Mouse (Mus musculus) CD4-positive, CD25-positive, alpha-beta regulatory T cell, adult 2 months (primary cell): ENCODE measurements around the gene Pbld2.

Source experiments
- DNase-seq: peaks from one replicate; pipeline ENCODE4 v3.0.0-alpha.2; 2012; ENCODE audit warnings: low read depth, low spot score

Pbld2 gene

DNA sequence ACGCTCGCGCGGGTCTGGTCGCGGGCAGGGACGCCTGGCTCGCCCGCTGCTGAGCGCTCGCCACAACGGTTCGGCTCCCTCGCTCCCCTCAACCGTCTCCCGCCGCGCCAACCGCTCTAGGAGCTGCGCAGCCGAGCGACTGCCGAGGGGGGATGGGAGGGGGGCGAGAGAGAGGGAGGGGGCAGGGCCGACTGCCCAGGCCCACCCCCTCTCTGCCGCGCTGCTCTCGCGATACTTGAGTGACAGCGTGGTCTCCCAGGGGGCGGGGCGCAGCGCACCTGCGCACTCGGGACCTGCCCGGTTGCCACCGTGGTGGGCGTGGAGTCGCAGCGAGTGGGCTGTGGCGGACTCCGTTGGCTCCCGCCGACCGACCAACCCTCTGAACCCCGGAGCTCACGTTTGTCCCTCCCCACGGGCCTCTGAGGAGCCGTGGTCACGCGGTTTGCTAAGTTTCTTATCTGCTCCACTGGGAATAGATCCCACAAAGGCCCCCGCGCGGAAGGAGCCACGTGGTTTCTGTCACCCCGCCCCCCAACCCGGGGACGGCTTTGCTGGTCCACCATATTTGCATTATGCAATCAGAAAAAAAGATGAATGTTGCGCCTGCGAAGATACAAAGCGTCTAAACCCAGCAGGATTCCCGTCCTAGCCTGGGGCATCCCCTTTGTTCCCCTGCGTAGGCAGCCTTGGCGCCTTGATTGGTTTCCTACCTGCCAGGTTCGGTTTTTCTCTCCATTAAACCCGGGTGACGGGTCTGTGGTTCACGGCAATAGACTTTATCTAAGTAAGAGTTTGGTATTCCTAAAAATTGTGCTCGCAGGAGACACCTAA, at the start of gene Pbld2, which contains the start of gene Hnrnph3:
Gene Pbld2, plus strand, starts transcription at position 567 of the 831 bp plus-strand sequence.
Gene Hnrnph3, minus strand, starts transcription at position 469 of the 831 bp plus-strand sequence.
- DNase-seq, result peak; percentile 99

- DNase-seq, result no peak
Observed at GRCm38 (mm10) chr10:62979667-62980038, 44.5 kb upstream of the Pbld2 start.

- peak; percentile 94 for DNase-seq
Observed at GRCm38 (mm10) chr10:62980039-62980954, 43.8 kb upstream of the Pbld2 start, which contains the start of gene Rufy2. Gene Rufy2 (plus strand): TSS chr10:62980223.

GRCm38 (mm10) chr10:62984072-62984471, 40.0 kb upstream of the Pbld2 start:
- peak; percentile 86 for DNase-seq

DNA sequence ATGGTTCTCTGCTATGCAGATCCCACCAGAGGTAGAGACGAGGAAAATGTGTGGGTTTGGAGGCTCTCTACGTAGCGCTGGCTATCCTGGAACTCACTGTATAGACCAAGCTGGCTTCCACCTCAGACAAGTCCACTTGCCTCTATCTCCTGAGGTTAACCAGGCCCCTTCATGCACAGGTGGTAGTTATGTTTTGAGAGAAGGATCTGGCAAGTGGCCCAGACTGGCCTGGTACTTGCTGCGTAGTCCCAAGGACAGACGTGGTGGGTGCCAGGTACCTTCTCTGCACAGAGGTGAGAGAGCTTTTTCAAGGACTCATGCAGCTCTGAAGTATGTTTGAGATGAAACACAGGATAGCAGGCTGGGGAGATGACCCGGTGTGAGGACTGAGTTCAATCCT, 39.6 kb upstream of the Pbld2 start:
- no peak for DNase-seq

DNA sequence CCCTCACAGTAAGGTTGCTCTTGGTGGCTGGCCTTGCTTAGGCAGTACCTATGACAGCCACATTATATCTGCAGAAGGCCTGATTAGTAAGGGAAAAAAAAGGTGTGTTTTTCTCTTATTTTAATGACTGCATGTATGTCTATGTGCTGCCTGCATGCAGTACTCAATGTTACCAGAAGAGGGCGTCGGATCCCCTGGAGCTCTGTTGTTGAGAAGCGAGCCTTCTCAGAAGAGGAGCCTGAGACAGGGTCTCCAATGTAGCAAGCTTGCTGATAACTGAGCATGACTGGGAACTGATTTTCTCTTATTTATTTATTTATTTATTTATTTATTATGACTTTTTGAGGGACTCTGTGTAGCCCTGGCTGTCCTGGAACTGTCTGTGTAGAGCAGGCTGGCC, 36.8 kb upstream of the Pbld2 start:
- peak; percentile 70 for DNase-seq

DNA sequence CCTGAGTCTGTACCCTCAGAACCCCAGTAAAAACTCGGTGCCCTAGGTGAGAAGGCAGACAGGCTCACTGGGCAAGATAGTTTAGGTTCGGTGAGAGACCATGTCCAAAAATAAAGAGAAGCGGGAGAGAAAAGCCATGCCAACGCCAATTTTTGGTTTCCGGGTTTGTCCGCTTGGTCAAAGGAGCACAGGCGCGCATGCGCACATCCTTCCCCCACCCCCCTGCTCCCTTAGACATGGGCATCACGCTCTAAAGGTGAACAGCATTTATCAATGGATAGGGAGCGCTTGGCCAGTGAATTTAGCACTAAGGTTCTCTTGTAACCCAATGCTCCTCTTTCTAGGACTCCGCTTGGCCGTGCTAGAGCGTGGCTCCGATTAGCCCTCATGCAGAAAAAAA, 33.5 kb upstream of the Pbld2 start:
- no peak for DNase-seq

DNA sequence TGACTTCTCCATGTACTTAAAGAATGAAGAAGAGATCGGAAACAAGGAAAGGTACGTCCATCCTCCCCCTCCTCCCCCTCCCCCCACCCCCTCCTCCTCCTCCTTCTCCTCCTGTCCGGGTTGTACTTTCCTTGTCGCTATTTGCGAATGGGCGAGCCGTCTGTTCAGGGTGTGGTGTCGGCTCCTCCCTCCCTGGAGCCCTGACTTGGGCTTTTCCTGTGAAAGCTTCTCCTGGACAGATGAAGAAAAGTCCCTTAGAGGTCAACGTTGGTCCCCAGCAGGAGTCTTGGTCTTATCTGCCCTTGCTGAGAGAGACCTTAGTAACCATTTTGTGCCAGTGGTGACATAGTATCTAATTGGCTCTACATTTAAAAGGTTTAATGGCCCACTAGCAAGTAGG, 30.1 kb upstream of the Pbld2 start:
- DNase-seq, result no peak

DNA sequence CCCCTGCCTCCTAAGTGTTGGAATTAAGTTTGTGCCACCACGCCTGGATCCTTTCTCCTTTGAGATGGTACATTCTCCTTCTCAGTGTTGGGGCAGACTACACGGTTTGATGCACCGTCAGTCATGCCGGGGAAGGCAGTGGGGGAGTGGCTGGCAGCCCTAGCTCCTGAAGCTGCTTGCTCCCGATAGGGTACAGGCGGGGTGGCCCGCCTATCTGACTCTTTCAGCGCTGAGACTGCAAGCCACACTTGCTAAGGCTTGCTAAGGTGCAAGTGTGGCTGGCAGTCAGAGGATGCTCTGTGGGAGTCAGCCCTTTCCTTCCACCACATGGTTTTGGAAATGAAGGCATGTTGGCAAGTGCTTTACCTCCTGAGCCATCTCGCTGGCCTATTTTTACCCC, 23.5 kb upstream of the Pbld2 start:
- no peak for DNase-seq

- no peak for DNase-seq
Observed at GRCm38 (mm10) chr10:63003252-63003651, 20.9 kb upstream of the Pbld2 start.

- DNase-seq, result no peak
Observed at GRCm38 (mm10) chr10:63004556-63004955, 19.6 kb upstream of the Pbld2 start.

DNA sequence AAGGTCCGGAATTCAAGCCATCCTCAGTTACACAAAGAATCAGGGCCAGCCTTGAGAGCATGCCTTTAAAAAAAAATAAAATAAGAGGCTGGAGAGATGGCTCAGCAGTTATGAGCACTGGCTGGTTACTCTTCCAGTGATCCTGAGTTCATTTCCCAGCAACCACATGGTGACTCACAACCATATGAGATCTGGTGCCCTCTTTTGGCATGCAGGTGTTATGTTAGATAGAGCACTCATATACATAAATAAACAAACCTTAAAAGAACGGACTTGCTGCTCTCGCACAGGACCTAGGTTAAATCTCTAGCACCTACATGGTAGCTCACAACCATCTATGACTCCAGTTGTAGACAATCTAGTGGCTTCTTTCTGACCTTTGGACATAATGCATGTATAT, 15.9 kb upstream of the Pbld2 start:
- peak; percentile 18 for DNase-seq

- DNase-seq, result no peak
Observed at GRCm38 (mm10) chr10:63010268-63010667, 13.8 kb upstream of the Pbld2 start.

GRCm38 (mm10) chr10:63011556-63011955, 12.6 kb upstream of the Pbld2 start:
- no peak for DNase-seq

GRCm38 (mm10) chr10:63013476-63013875, 10.6 kb upstream of the Pbld2 start:
- DNase-seq, result no peak

GRCm38 (mm10) chr10:63014168-63014567, 9.9 kb upstream of the Pbld2 start:
- no peak for DNase-seq

DNA sequence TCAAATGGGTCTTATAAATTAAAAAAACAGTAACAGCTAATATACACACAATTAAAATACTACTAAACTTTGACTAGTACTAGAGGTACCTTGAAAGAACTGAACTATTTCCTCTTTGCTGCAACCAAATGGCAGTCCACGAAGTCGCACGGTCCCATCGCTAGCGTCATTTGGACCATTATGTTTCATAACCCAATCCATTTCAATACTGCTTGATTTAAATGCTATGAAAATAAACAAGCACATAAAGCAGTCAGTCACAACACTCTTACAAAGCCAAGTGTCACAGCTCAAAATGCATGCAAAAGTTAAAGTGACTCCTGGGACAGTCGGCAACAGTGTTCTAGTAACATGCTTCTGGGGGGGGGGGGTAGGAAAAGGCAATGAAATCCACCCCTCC, 4.8 kb upstream of the Pbld2 start:
- DNase-seq, result no peak

DNA sequence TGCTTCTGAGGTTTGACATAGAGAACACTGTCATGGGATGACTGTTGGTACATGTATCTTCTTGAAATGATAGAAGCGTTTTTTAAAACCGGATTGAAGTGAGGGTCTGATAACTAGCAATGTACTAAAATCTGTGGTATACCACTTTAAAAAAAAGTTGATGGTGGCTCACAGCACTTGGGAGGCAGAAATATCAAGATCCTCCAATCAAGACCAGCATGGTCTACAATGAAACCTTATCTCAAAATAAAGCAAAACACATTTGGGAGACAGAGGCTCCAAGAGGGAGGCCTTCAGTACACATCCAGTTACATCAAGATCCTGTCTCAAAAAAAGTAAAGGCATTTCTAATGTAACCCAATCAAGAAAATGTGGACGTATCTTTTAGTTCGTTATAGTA, 2.4 kb upstream of the Pbld2 start:
- no peak for DNase-seq

DNA sequence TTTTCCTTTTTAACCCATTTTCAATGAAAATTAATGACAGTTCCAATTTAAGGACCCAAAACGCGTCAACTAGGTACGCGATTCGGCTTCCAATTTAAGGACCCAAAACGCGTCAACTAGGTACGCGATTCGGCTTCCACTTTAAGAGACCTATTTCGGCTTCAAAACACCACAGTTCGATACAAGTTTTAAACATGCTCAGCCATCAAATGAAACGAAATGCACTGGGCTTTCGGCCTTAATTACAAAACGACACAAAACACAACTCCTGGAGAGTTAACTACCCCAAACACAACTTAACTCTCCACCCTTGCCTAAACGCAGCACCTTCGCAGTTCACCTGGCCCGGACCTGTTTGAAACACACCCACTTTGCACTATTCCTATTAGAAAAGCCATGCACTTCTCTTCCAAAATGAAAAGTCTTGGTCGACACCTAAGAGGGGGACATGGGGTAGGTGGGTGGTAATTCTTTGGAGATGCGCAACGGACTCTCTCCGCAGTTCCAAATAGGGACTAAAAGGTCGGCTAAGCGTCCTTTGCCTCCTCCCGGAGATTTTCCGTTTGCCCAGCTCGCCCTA, 1.5 kb upstream of the Pbld2 start:
- DNase-seq, result peak; percentile 35

DNA sequence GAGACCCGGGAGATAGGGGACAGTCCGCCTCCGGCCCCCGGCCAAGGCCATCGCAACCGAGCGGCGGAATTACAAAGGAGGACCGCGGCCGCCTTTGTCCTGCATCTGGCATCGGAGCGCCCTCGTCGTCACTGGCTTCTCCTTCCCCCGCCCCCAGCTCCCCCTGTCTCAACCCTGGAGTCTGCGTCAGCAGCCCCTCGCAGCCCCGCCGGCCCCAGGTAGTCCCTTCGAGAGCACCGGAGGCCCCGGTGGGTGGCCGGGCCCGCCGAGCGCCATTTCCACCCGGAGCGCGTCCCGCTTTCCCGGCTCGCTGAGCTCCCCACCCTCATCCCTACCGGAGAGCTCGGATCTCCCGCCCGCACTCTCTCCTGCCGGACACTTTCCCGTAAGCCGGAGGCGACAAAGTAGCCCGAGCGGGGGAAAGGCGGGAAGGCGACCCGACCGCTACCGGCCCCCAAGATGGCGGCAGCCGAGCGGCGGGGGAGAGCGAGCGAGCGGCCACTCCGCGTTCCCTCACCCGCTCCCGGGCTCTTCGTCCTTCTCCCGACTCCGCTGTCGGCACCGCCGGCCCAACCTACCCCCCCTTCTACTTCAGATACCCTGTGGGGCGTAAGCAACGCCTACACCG, 880 bp upstream of the Pbld2 start:
- peak; percentile 74 for DNase-seq

- no peak for DNase-seq
Observed at GRCm38 (mm10) chr10:63024580-63024910, 430 bp downstream of the Pbld2 start.

- DNase-seq, result peak; percentile 19
Observed at GRCm38 (mm10) chr10:63025016-63025415, 901 bp downstream of the Pbld2 start.
